Mouse (Mus musculus) cortical plate, adult 2 months (tissue): ENCODE data around the gene Pomt2.

Experiments used
- CTCF ChIP-seq: fragments of 200-500 bp; IDR thresholded peaks from 2 replicates; pipeline ENCODE4 v1.5.1; 2011; ENCODE audit warnings: mild to moderate bottlenecking, control low read depth, low read length; ENCODE audit not compliant: insufficient read depth; ENCODE audit errors: extremely low read depth
- POLR2A ChIP-seq: fragments of 200-500 bp; IDR thresholded peaks from 2 replicates; pipeline ENCODE4 v1.6.1; 2011; ENCODE audit warnings: mild to moderate bottlenecking, low read length, control low read depth; ENCODE audit not compliant: insufficient read depth; ENCODE audit errors: extremely low read depth

DNA sequence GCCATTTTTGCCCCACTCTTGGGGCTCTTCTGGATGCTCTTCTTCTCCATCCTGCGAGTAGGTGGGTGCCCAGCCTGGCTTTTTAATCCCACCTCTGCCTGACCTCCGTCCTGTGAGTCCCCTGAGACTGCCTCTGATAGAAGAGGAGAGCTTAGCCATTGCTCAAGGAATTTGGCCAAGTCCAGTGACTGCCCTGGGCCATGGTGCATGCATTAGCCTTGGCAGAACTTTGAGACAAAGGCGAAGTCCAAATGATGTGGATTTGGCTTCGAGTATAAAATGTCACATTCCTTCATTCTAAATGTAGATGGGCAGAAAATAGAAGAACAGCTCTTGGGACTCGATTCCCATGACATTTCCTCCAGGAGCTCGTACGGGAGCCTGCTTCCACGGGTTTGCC, 65.0 kb downstream of the Pomt2 start:
- TF ChIP-seq POLR2A (no peak), CTCF (no peak)
